Mouse (Mus musculus) testis, adult 2 months (tissue): ENCODE results near the gene Hpse2.

ENCODE experiments used
- CTCF ChIP-seq: fragments of 200-500 bp; IDR thresholded peaks from 2 replicates; pipeline ENCODE4 v1.5.1; 2012; ENCODE audit warnings: low read depth, mild to moderate bottlenecking, inconsistent platforms, low read length, moderate library complexity; ENCODE audit not compliant: control insufficient read depth, insufficient read depth, insufficient replicate concordance
- POLR2A ChIP-seq: fragments of 200-500 bp; IDR thresholded peaks from 2 replicates; pipeline ENCODE4 v1.6.1; 2012; ENCODE audit warnings: low read depth, mild to moderate bottlenecking, inconsistent platforms, low read length, moderate library complexity; ENCODE audit not compliant: control insufficient read depth

DNA sequence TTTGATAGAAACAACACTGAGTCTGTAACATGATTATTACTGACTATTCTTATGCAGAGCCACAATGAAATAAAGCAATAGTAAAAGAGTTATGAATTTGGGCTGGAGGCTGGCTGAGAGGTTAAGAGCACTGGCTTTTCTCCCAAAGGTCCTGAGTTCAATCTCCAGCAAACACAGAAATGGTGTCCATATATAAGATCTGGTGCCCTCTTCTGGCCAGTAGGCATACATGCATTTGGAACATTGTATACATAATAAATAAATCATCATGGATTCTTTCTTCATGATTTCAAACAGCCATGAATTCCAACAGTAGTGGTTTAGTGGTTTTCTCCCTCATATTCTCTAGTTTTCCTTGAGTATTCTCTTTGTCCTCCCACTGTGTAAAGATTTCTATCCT, 81.4 kb downstream of the Hpse2 start:
- TF ChIP-seq CTCF, result no peak
- TF ChIP-seq POLR2A, result no peak
